Mouse (Mus musculus) liver, embryonic 16.5 days (tissue): ENCODE results near the gene Cyp39a1. TPM values are rescaled to one million over a fixed set of nuclear protein-coding genes. Genes with fewer than 3 reads are reported as not detected.

Experiments
- ATAC-seq: fragments of 200-750 bp; cut with Nextera tagmentation; 2 replicates; pipeline ENCODE4 v1.8.0; 2017; ENCODE audit warnings: low read depth, mild to moderate bottlenecking, moderate number of reproducible peaks, moderate library complexity
- H3K27ac ChIP-seq: fragments of 300-500 bp; sonication (generic); 2 replicates; pipeline ENCODE4 v1.5.1; 2014; ENCODE audit warnings: mild to moderate bottlenecking, low read length
- H3K27me3 ChIP-seq: fragments of 300-500 bp; sonication (generic); 2 replicates; pipeline ENCODE4 v1.6.1; 2014; ENCODE audit warnings: low read depth, low read length, mixed read lengths; ENCODE audit not compliant: control insufficient read depth, insufficient read depth
- H3K36me3 ChIP-seq: fragments of 300-500 bp; sonication (generic); 2 replicates; pipeline ENCODE4 v1.6.1; 2014; ENCODE audit warnings: mild to moderate bottlenecking; ENCODE audit not compliant: control insufficient read depth, insufficient read depth
- H3K4me1 ChIP-seq: fragments of 300-500 bp; sonication (generic); 2 replicates; pipeline ENCODE4 v1.6.1; 2014; ENCODE audit warnings: low read depth, low read length, mixed read lengths; ENCODE audit not compliant: control insufficient read depth
- H3K4me2 ChIP-seq: fragments of 300-500 bp; sonication (generic); 2 replicates; pipeline ENCODE4 v1.6.1; 2014; ENCODE audit warnings: low read depth, low read length, mixed read lengths
- H3K4me3 ChIP-seq: fragments of 300-500 bp; sonication (generic); 2 replicates; pipeline ENCODE4 v1.5.1; 2014; ENCODE audit warnings: low read depth, mild to moderate bottlenecking, low read length
- H3K9ac ChIP-seq: fragments of 300-500 bp; sonication (generic); 2 replicates; pipeline ENCODE4 v1.6.1; 2014; ENCODE audit warnings: low read depth, low read length
- H3K9me3 ChIP-seq: fragments of 300-500 bp; sonication (generic); replicated peaks from 2 replicates; pipeline ENCODE4 v1.6.1; 2016; ENCODE audit warnings: low read length; ENCODE audit not compliant: control insufficient read depth
- WGBS: fragments of 180-500 bp; shearing (Covaris S2); extraction: QIAGEN DNeasy Blood & Tissue Kit; methylation state at CpG from one replicate; pipeline ENCODE4 v1.1.7; 2014; ENCODE audit not compliant: insufficient replicate concordance; 5-methylcytosine and 5-hydroxymethylcytosine counted together
- polyA plus RNA-seq: library from polyadenylated mRNA; unstranded; fragments of >200 nt; fragmentation: Nextera tagmentation; extraction: Ambion mirVana; gene quantifications from 2 replicates; pipeline ENCODE4 v1.2.1, GENCODE M21; 2015

Cyp39a1 gene
- polyA plus RNA-seq = 14.4 and 14.7 TPM in 2 replicates

- Histone ChIP-seq H3K4me3 (peak within 1 kb of the TSS; percentile 58), H3K9ac (peak within 1 kb of the TSS; percentile 42), H3K4me1 (peaks cover 8% of the 10 kb centered on the region), H3K27me3 (no peaks in the 10 kb centered on the region), H3K36me3 (no peaks in the 10 kb centered on the region), H3K27ac (no peak within 1 kb of the TSS), H3K9me3 (no peaks in the 10 kb centered on the region), H3K4me2 (peak within 1 kb of the TSS; percentile 80)
- under 1% methylated on average over 17 of the region's 17 CpGs for WGBS
- ATAC-seq = no peak
Measured at GRCm38 (mm10) chr17:43667290-43667843, at the start of gene Cyp39a1. Cyp39a1 (plus strand) TSS chr17:43667425.

GRCm38 (mm10) chr17:43619156-43619555 lies 48.1 kb upstream of the Cyp39a1 start:
- no peaks in the 10 kb centered on the region for H3K9me3 ChIP-seq
- H3K36me3 ChIP-seq = no peaks in the 10 kb centered on the region
- H3K4me2 ChIP-seq = no peak overlapping the region
- no peak overlapping the region for H3K9ac ChIP-seq
- no peaks in the 10 kb centered on the region for H3K4me1 ChIP-seq
- no peak for ATAC-seq
- 60% methylated on average over 9 of the region's 9 CpGs for WGBS
- H3K27ac ChIP-seq = no peak overlapping the region
- no peaks in the 10 kb centered on the region for H3K27me3 ChIP-seq
- H3K4me3 ChIP-seq = no peak overlapping the region

- H3K9me3 ChIP-seq = no peaks in the 10 kb centered on the region
- no peaks in the 10 kb centered on the region for H3K36me3 ChIP-seq
- 70% methylated on average over 10 of the region's 10 CpGs for WGBS
- ATAC-seq = no peak
- no peaks in the 10 kb centered on the region for H3K4me1 ChIP-seq
- H3K27ac ChIP-seq = no peak overlapping the region
- no peaks in the 10 kb centered on the region for H3K27me3 ChIP-seq
- H3K9ac ChIP-seq = no peak overlapping the region
- no peak overlapping the region for H3K4me3 ChIP-seq
- H3K4me2 ChIP-seq = no peak overlapping the region
Measured at GRCm38 (mm10) chr17:43622076-43622475, 45.1 kb upstream of the Cyp39a1 start.

- WGBS = 69% methylated on average over 10 of the region's 10 CpGs
- H3K4me2 ChIP-seq = no peak overlapping the region
- no peak overlapping the region for H3K9ac ChIP-seq
- H3K27me3 ChIP-seq = peaks cover 30% of the 10 kb centered on the region
- H3K4me3 ChIP-seq = no peak overlapping the region
- H3K27ac ChIP-seq = no peak overlapping the region
- H3K36me3 ChIP-seq = no peaks in the 10 kb centered on the region
- no peaks in the 10 kb centered on the region for H3K4me1 ChIP-seq
- ATAC-seq = no peak
- no peaks in the 10 kb centered on the region for H3K9me3 ChIP-seq
Measured at GRCm38 (mm10) chr17:43628246-43628645, 39.0 kb upstream of the Cyp39a1 start.

- no peak overlapping the region for H3K27ac ChIP-seq
- no peak for ATAC-seq
- H3K9ac ChIP-seq = no peak overlapping the region
- no peaks in the 10 kb centered on the region for H3K36me3 ChIP-seq
- no peak overlapping the region for H3K4me3 ChIP-seq
- WGBS = 26% methylated on average over 24 of the region's 24 CpGs
- H3K4me1 ChIP-seq = no peaks in the 10 kb centered on the region
- H3K27me3 ChIP-seq = peaks cover 30% of the 10 kb centered on the region
- H3K4me2 ChIP-seq = 0 out of 2 replicates have a peak overlapping the region, but pooled peaks have one; percentile 32
- H3K9me3 ChIP-seq = no peaks in the 10 kb centered on the region
Measured at GRCm38 (mm10) chr17:43629026-43629495, 38.2 kb upstream of the Cyp39a1 start.

GRCm38 (mm10) chr17:43629496-43630426 lies 37.5 kb upstream of the Cyp39a1 start, which contains the start of gene Tdrd6:
Tdrd6 (minus strand) TSS chr17:43630299.
- Histone ChIP-seq H3K27me3 (peaks cover 30% of the 10 kb centered on the region), H3K4me3 (peak within 1 kb of the TSS; percentile 14), H3K4me1 (no peaks in the 10 kb centered on the region), H3K9ac (no peak within 1 kb of the TSS), H3K27ac (no peak within 1 kb of the TSS), H3K9me3 (no peaks in the 10 kb centered on the region), H3K4me2 (peak within 1 kb of the TSS; percentile 32), H3K36me3 (no peaks in the 10 kb centered on the region)
- 5% methylated on average over 82 of the region's 83 CpGs for WGBS
- ATAC-seq = no peak

GRCm38 (mm10) chr17:43630427-43630760 lies 36.8 kb upstream of the Cyp39a1 start:
- Histone ChIP-seq H3K9ac (no peak overlapping the region), H3K4me1 (no peaks in the 10 kb centered on the region), H3K4me3 (no peak overlapping the region), H3K27me3 (peaks cover 30% of the 10 kb centered on the region), H3K36me3 (no peaks in the 10 kb centered on the region), H3K4me2 (no peak overlapping the region), H3K9me3 (no peaks in the 10 kb centered on the region), H3K27ac (no peak overlapping the region)
- ATAC-seq = no peak
- WGBS = 51% methylated on average over 13 of the region's 13 CpGs

GRCm38 (mm10) chr17:43637146-43637545 lies 30.1 kb upstream of the Cyp39a1 start:
- WGBS = 70% methylated on average over 4 of the region's 4 CpGs
- no peak for ATAC-seq
- no peak overlapping the region for H3K9ac ChIP-seq

GRCm38 (mm10) chr17:43640825-43641224 lies 26.4 kb upstream of the Cyp39a1 start:
- H3K4me3 ChIP-seq = no peak overlapping the region
- H3K9me3 ChIP-seq = peaks cover 2% of the 10 kb centered on the region
- no peaks in the 10 kb centered on the region for H3K36me3 ChIP-seq
- H3K27me3 ChIP-seq = no peaks in the 10 kb centered on the region
- H3K9ac ChIP-seq = no peak overlapping the region
- H3K27ac ChIP-seq = no peak overlapping the region
- H3K4me1 ChIP-seq = peaks cover 2% of the 10 kb centered on the region; the same call in 1 of the 2 replicates
- no peak overlapping the region for H3K4me2 ChIP-seq
- ATAC-seq = no peak
- 23% methylated on average over 1 of the region's 1 CpGs for WGBS

More at GRCm38 (mm10) chr17:43637146-43637545, 30.1 kb upstream of the Cyp39a1 start:
- Histone ChIP-seq H3K4me1 (no peaks in the 10 kb centered on the region), H3K27me3 (no peaks in the 10 kb centered on the region), H3K4me2 (no peak overlapping the region), H3K4me3 (no peak overlapping the region), H3K9me3 (peaks cover 2% of the 10 kb centered on the region), H3K36me3 (no peaks in the 10 kb centered on the region), H3K27ac (no peak overlapping the region)
